Mouse (Mus musculus) right cerebral cortex, postnatal 10 days (tissue): ENCODE measurements at regions not wholly inside any gene's neighbourhood (a gene's known extent, or its start where the extent isn't known, plus 50 kb on each side); places are given as distances from the start of the nearest gene placed in this dataset.

ENCODE experiments used
- DNase-seq, 2 experiments: peaks; one replicate each; pipeline ENCODE4 v3.0.0; 2021; ENCODE audit warnings: low spot score in 2 of 2

GRCm38 (mm10) chr12:96615850-96616249 lies 923.8 kb downstream of the Flrt2 start:
- no peak for DNase-seq

GRCm38 (mm10) chr12:96617226-96617625 lies 925.2 kb downstream of the Flrt2 start:
- DNase-seq: no peak
